8 mouse cellular contexts compared by ENCODE assay signal in the genomic region with DNA sequence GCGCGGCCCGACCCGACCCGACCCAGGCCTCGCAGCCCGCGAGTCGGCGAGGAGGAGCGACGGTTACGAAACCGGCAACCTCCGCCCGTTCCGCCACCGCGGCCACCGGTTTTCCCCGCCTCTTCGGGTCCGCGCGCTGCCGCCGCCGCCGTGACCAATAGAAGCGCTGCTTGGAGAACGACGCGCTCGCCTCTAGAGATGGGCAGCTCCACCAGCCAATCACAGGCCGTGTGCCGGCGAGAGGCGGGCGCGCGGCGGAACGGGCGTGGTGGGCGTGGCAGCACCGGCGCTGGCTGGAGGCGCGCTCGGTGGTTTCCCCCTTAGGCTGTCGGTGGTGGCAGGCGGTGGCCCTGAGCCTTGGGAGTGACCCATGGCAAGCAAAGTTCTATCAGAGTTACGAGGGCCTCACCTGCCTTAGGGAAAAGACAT. TPM values are rescaled to one million over a fixed set of nuclear protein-coding genes. Genes with fewer than 3 reads are reported as not detected.
DNase-seq lines count a peak whose midpoint lies in the region; ATAC-seq and TF ChIP-seq lines count a peak whose summit lies in the region.

A gene (minus strand): TSS at position 138 of the 429 bp plus-strand sequence.

- intact Hi-C loops in gastrocnemius, adult 2 months (cut with DNase I): loop anchor here (2.0 to 10.0 kb wide), 2 partner anchors 62 to 892 kb away; a partner anchor contains a TSS

- peak within 1 kb of the TSS; percentile 78 for H3K4me2 ChIP-seq in hindbrain, embryonic 16.5 days (ENCODE audit: low read length)

- WGBS in hindbrain, embryonic 16.5 days: 0% methylated on average over 43 of the region's 53 CpGs

- TF ChIP-seq CTCF in gastrocnemius, adult 2 months (IDR thresholded peaks at IDR 0.05): no peak

- H3K9me3 ChIP-seq in hindbrain, embryonic 16.5 days (ENCODE audit: control insufficient read depth, low read length): 0 out of 2 replicates have a peak, but pooled peaks cover 2% of the 10 kb centered on the region

- peak within 1 kb of the TSS; percentile 97 for H3K9ac ChIP-seq in hindbrain, embryonic 16.5 days (ENCODE audit: low read depth, low read length)

- H3K4me1 ChIP-seq in hindbrain, embryonic 16.5 days (ENCODE audit: control insufficient read depth, insufficient read depth, low read depth, low read length): peaks cover 17% of the 10 kb centered on the region

- H3K4me3 ChIP-seq in gastrocnemius, adult 2 months: peak within 1 kb of the TSS; percentile 92
- H3K4me3 ChIP-seq in hindbrain, embryonic 16.5 days (ENCODE audit: low read length): peak within 1 kb of the TSS; percentile 94

- no peaks in the 10 kb centered on the region for H3K27me3 ChIP-seq in hindbrain, embryonic 16.5 days (replicated peaks; ENCODE audit: control insufficient read depth, insufficient read depth, low read length)

- peak within 1 kb of the TSS; percentile 96 for H3K27ac ChIP-seq in gastrocnemius, adult 2 months
- peak within 1 kb of the TSS; percentile 92 for H3K27ac ChIP-seq in hindbrain, embryonic 16.5 days (ENCODE audit: low read depth, low read length)

- ATAC-seq in hindbrain, embryonic 16.5 days: peak; percentile 99

- H3K36me3 ChIP-seq in hindbrain, embryonic 16.5 days (ENCODE audit: control insufficient read depth, insufficient read depth, low read length): no peaks in the 10 kb centered on the region

- DNase-seq in ZHBTc4 (ENCODE audit: low read depth, low spot score): peak; percentile 96
- DNase-seq in cerebellum, postnatal 4 days (ENCODE audit: low spot score in 2 of 2): peak; percentile 95 to 99
- peak; percentile 98 for DNase-seq in gastrocnemius, adult 2 months
- peak; percentile 97 to 98 for DNase-seq in left cerebral cortex, adult 18-20 months (ENCODE audit: low spot score in 2 of 2)
- DNase-seq in lung, postnatal 4 days: peak; percentile 98 to 99
- DNase-seq in retina, postnatal 1 day: peak; percentile 96
- DNase-seq in thymus, postnatal 4 days: peak; percentile 98

RNA-seq across cellular contexts. Expression of the gene that starts here (rescaled TPM):
- 10 to 100 TPM; 41.0 to 46.0 TPM for total RNA-seq in gastrocnemius, adult 2 months (2021)
- 25.5 and 30.0 TPM in 2 replicates for polyA plus RNA-seq in hindbrain, embryonic 16.5 days (2015; fragmentation: Nextera tagmentation; extraction: Ambion mirVana)
- total RNA-seq in left cerebral cortex, adult 18-20 months (2021): 10 to 100 TPM; 34.4 to 36.3 TPM

Comparison
In these comparisons a context has a peak if more than half of its experiments do, and no peak if none do; other contexts are left out.
1. Peak in every context shown above with its lines: DNase-seq, ATAC-seq, H3K4me3 ChIP-seq and H3K27ac ChIP-seq.